Mouse (Mus musculus) ES-E14 (cell line): Measurements from ENCODE around the gene Fkbp5. TPM values are rescaled to one million over a fixed set of nuclear protein-coding genes. Genes with fewer than 3 reads are reported as not detected.
"Not testable (repeated sequence)": the region's sequence is repeated elsewhere in the genome, so short reads cannot be mapped to it uniquely, and the experiment has no call there.

ENCODE experiments used
- DNase-seq: peaks from one replicate; pipeline ENCODE4 v3.0.0-alpha.2; 2013; ENCODE audit warnings: low read depth, low spot score
- H3K27ac ChIP-seq: 2 replicates; pipeline ENCODE4 v1.5.1; 2012; ENCODE audit warnings: low read depth, mild to moderate bottlenecking, low read length, moderate library complexity, mixed read lengths; ENCODE audit not compliant: poor library complexity, insufficient read depth, severe bottlenecking
- H3K36me3 ChIP-seq: 2 replicates; pipeline ENCODE4 v1.6.1; 2012; ENCODE audit warnings: mild to moderate bottlenecking, low read length, moderate library complexity, mixed read lengths; ENCODE audit not compliant: control insufficient read depth, poor library complexity, insufficient read depth, severe bottlenecking
- H3K4me1 ChIP-seq, 2 experiments: fragments of 150-350 bp in 1 of 2; sonication (generic) in 1 of 2; 2 replicates each; pipeline ENCODE4 v1.6.1; 2012; ENCODE audit warnings: low read length in 2 of 2, mild to moderate bottlenecking in 1 of 2, mixed read lengths in 1 of 2; ENCODE audit not compliant: control insufficient read depth in 2 of 2, insufficient read depth in 2 of 2, poor library complexity in 1 of 2
- H3K4me3 ChIP-seq, 2 experiments: fragments of 150-350 bp in 1 of 2; sonication (generic) in 1 of 2; 2 replicates each; pipeline ENCODE4 v1.5.1; 2012; ENCODE audit warnings: low read length in 2 of 2, low read depth in 1 of 2, mild to moderate bottlenecking in 1 of 2, mixed read lengths in 1 of 2; ENCODE audit not compliant: insufficient read depth in 1 of 2, poor library complexity in 1 of 2, severe bottlenecking in 1 of 2
- H3K9ac ChIP-seq: 2 replicates; pipeline ENCODE4 v1.6.1; 2012; ENCODE audit warnings: low read depth, mild to moderate bottlenecking, low read length, mixed read lengths; ENCODE audit not compliant: poor library complexity, insufficient read depth, severe bottlenecking
- H3K9me3 ChIP-seq: fragments of 150-350 bp; sonication (generic); 2 replicates; pipeline ENCODE4 v1.6.1; 2012; ENCODE audit warnings: low read depth, mild to moderate bottlenecking, low read length; ENCODE audit not compliant: control insufficient read depth, insufficient read depth
- CHD2 ChIP-seq: IDR thresholded peaks from 2 replicates; pipeline ENCODE4 v1.6.1; 2014; ENCODE audit warnings: mild to moderate bottlenecking, low read depth, low read length, inconsistent platforms
- HCFC1 ChIP-seq: IDR thresholded peaks from 2 replicates; pipeline ENCODE4 v1.6.1; 2012; ENCODE audit warnings: low read length, inconsistent platforms, borderline replicate concordance; ENCODE audit not compliant: insufficient read depth
- MAFK ChIP-seq: IDR thresholded peaks from 2 replicates; pipeline ENCODE4 v1.6.1; 2014; ENCODE audit warnings: mild to moderate bottlenecking, low read depth, low read length, inconsistent platforms; ENCODE audit not compliant: insufficient read depth
- ZC3H11A ChIP-seq: IDR thresholded peaks from 2 replicates; pipeline ENCODE4 v1.6.1; 2012; ENCODE audit warnings: low read depth, mild to moderate bottlenecking, inconsistent platforms, low read length, borderline replicate concordance
- ZNF384 ChIP-seq: IDR thresholded peaks from 2 replicates; pipeline ENCODE4 v1.6.1; 2012; ENCODE audit warnings: low read depth, low read length, inconsistent platforms
- in situ Hi-C, 2 experiments: fragments of 600-800 bp; cut with MboI; formaldehyde crosslinking; loops; one replicate each; pipeline ENCODE4 v1.15.1; 2025; ENCODE audit warnings: low sequenced_read_pairs in 2 of 2, inconsistent platforms in 1 of 2; ENCODE audit not compliant: unreplicated experiment in 2 of 2
- total RNA-seq: library from RNA; depleted of rRNA; stranded (reverse); fragments of 300-350 nt; gene quantifications from 2 replicates; pipeline ENCODE4 v1.2.3, GENCODE M21; 2012

The Fkbp5 gene
- total RNA-seq, 1 experiment: 43.6 TPM

GRCm38 (mm10) chr17:28362653-28363292 is 154.6 kb downstream of the Fkbp5 start:
- H3K9ac ChIP-seq: peak overlapping the region; percentile 22; the same call in 1 of the 2 replicates
- peaks cover 0 to 23% of the 10 kb centered on the region in 2 experiments; a peak in 3 of 4 replicates for H3K4me1 ChIP-seq
- TF ChIP-seq ZC3H11A (no peak), ZNF384 (no peak), MAFK (no peak), HCFC1 (no peak), CHD2 (no peak)
- H3K36me3 ChIP-seq: no peaks in the 10 kb centered on the region
- in situ Hi-C loops: no loop called here
- H3K9me3 ChIP-seq: no peaks in the 10 kb centered on the region
- no peak overlapping the region for H3K27ac ChIP-seq
- no peak for DNase-seq
- peak overlapping the region; percentile 10 to 56 for H3K4me3 ChIP-seq

- no peak for DNase-seq
- Histone ChIP-seq H3K4me1 (peaks cover 0 to 23% of the 10 kb centered on the region in 2 experiments; a peak in 3 of 4 replicates), H3K4me3 (peak overlapping the region; percentile 10 to 56), H3K27ac (no peak overlapping the region), H3K9me3 (no peaks in the 10 kb centered on the region), H3K36me3 (no peaks in the 10 kb centered on the region), H3K9ac (no peak overlapping the region)
- in situ Hi-C loops: no loop called here
- TF ChIP-seq MAFK: no peak
- no peak for TF ChIP-seq ZC3H11A
- no peak for TF ChIP-seq HCFC1
- 0 out of 2 replicates have a peak, but pooled peaks have one; percentile 23 for TF ChIP-seq ZNF384
These were observed 155.2 kb downstream of the Fkbp5 start for GRCm38 (mm10) chr17:28361921-28362652.

GRCm38 (mm10) chr17:28360531-28361277 is 156.6 kb downstream of the Fkbp5 start:
- in situ Hi-C loops: no loop called here
- Histone ChIP-seq H3K4me3 (no peak overlapping the region), H3K27ac (no peak overlapping the region), H3K36me3 (no peaks in the 10 kb centered on the region), H3K9me3 (no peaks in the 10 kb centered on the region), H3K9ac (no peak overlapping the region), H3K4me1 (peaks cover 0 to 23% of the 10 kb centered on the region in 2 experiments; a peak in 3 of 4 replicates)
- DNase-seq: no peak
- no peak for TF ChIP-seq ZC3H11A
- no peak for TF ChIP-seq MAFK
- TF ChIP-seq HCFC1: no peak
- TF ChIP-seq ZNF384: no peak
- TF ChIP-seq CHD2: no peak

GRCm38 (mm10) chr17:28358576-28359261 is 158.6 kb downstream of the Fkbp5 start:
- Histone ChIP-seq H3K4me1 (peaks cover 0 to 14% of the 10 kb centered on the region in 2 experiments; a peak in 3 of 4 replicates), H3K4me3 (peak overlapping the region; percentile 36 to 55; a peak in 2 of 4 replicates)
- H3K27ac ChIP-seq, H3K9ac ChIP-seq, H3K36me3 ChIP-seq, H3K9me3 ChIP-seq, DNase-seq, in situ Hi-C loops: not testable (repeated sequence)
